Mouse (Mus musculus): ENCODE results near the gene Zbtb40. TPM values are rescaled to one million over a fixed set of nuclear protein-coding genes. Genes with fewer than 3 reads are reported as not detected.

Zbtb40 gene
- polyA plus RNA-seq (2017; shearing (Covaris generic)) = 10 to 100 TPM in 1 of 2 experiments, 1 to 10 TPM in 1; 9.3 to 11.2 TPM

DNA sequence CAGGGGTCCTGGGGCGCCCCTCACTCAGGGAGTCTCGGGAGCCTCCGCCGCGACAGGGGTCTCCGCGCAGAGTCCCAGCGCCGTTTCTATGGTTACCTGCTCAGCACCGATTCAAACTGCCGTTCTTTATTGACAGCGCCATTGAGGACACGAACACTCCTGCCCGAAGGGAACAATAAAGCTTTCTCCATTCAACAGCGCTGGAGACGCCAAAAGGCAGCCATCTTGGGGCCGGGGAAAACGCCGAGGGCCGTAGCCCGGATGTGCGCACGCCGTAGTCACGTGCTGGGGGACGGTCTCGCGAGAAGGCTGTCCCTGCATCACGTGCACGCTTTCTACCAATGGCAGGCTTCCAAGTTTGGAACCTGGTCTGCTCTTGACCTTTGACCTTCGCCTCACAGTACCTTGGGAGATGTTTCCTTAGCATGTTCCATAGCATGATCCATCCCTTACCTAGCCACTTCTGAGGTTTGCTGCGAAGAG is at the start of gene Zbtb40:
Gene Zbtb40, minus strand, starts transcription at position 252 of the 483 bp plus-strand sequence.

DNA sequence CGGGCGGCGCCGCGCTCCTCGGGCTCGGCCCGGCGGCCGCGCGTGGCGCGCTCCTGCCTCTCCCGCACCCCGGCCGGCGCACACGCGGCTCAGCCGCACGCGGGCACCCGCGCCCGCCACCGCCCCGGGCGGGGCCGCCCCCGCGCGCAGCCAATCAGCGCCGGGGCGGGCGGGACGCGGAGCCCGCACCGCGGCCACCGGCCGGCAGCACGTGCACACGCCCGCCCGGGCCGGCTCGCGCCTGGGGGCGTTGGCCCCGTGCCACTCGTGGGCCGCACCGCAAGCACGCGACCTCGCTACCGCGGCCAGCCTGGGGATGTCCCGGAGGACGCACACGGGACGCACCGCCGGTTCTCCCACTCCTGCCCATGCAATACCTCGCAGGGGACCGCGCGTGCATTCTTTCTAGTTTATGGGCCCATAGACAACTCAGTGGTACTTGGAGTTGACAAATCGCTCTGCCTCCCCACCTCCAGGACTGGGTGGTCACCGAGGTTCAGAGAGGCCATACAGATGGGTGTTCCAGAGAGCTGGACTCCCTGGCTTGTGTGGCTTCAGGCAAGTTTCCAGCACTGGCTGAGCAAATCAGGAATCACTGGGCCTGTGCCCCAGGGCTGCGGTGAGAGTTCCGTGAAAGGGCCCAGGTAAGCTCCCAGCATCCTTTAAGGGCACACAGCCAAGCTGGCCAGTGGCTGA is 91.7 kb downstream of the Zbtb40 start, which contains the start of gene Epha8:
Gene Epha8, minus strand, starts transcription at position 66 of the 696 bp plus-strand sequence.

Other genes with a start within 250 kb of the Zbtb40 start
- 1 to 10 TPM in 1 of 2 experiments, under 1 TPM in 1; 0.12 to 2.1 TPM for gene Ephb2, start 212.8 kb downstream of the Zbtb40 start, polyA plus RNA-seq (2017; shearing (Covaris generic))
- gene C1qb, start 162.6 kb downstream of the Zbtb40 start, polyA plus RNA-seq (2017; shearing (Covaris generic)) = 10 to 100 TPM in 1 of 2 experiments, 1 to 10 TPM in 1; 1.6 to 21.4 TPM
- gene C1qc, start 155.7 kb downstream of the Zbtb40 start, polyA plus RNA-seq (2017; shearing (Covaris generic)) = 10 to 100 TPM in 1 of 2 experiments, under 1 TPM in 1; 0.95 to 17.4 TPM
- gene C1qa, start 150.0 kb downstream of the Zbtb40 start, polyA plus RNA-seq (2017; shearing (Covaris generic)) = 10 to 100 TPM in 1 of 2 experiments, 1 to 10 TPM in 1; 2.1 to 18.9 TPM
- not detected for gene Epha8, start 92.0 kb downstream of the Zbtb40 start, polyA plus RNA-seq (2017; shearing (Covaris generic))
- 1 to 10 TPM in 1 of 2 experiments, under 1 TPM in 1; 0.39 to 1.6 TPM for gene Wnt4, start 228.7 kb upstream of the Zbtb40 start, polyA plus RNA-seq (2017; shearing (Covaris generic))